Mouse (Mus musculus) ovary, postnatal 10 days (tissue): Measurements from ENCODE around the gene Oca2.

Source experiments
- DNase-seq: peaks from one replicate; pipeline ENCODE4 v3.0.0; 2022; ENCODE audit warnings: low spot score

Oca2 gene

DNA sequence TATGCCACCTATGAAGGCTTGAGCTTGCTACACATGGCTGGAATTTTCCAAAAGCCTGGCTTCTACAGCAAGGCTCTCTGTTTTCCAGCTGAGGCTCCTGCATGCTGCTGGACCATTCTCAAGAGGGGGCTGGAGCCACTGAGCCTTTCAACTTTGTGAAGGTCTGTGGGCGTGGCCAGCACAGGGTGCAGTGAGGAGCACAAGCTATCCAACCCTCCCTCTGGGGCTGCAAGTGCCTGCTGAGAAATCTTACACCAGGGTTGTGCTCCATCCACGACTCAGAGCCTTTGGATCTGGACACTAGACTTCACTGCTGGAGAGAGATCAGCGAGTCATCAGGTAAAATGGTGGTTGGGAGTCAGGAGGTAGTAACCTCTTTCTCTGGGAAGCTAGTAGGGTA lies at the start of gene Oca2:
Gene Oca2, plus strand, starts transcription at position 218 of the 400 bp plus-strand sequence.
- no peak for DNase-seq

GRCm38 (mm10) chr7:56191041-56191440 lies 48.5 kb upstream of the Oca2 start:
- DNase-seq, result no peak

DNA sequence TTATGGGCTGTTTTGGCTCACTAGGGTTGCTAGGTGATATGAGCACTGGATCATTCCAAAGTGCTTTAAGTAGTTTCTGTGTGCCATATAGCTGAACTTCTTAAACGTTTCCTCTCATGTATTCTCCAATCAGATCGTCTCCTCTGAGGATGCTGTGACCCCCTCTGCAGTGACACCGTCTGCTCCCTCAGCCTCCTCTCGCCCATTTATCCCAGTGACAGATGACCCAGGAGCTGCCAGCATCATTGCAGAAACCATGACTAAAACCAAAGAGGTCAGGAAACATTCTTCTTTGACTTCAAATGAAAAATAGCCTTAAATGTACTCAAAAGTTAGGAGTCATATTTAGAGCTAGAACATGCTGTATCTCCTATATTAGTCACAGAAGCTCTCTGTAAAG lies 47.9 kb upstream of the Oca2 start:
- no peak for DNase-seq

DNA sequence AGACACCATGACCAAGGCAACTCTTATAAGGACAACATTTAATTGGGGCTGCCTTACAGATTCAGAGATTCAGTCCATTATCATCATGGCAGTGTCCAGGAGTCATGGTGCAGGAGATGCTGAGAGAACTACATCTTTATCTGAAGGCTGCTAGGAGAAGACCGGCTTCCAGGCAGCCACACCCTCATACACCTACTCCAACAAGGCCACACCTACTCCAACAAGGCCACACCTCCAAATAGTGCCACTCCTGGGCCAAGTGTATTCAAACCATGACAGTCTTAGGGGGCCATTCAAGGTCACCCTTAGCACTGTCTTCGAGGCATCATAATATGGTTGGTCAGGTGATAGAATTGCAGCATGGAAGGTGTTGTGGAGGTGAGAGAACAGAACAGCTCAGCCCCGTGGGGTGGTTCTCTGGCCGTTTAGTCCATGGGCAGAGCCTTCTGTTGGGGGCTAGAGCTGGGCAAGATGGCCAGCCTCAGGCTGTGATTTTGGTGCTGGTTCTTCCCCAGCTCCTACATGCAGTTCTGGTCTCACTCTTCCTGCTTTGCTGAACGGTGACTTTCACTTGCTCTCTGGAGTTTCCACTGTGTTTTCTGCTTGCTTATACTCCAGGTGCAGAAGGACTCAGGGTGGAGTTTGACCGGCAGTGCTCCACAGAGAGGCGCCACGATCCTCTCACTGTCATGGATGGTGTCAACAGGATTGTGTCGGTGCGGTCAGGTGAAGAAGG lies 37.9 kb upstream of the Oca2 start:
- DNase-seq, result no peak

DNA sequence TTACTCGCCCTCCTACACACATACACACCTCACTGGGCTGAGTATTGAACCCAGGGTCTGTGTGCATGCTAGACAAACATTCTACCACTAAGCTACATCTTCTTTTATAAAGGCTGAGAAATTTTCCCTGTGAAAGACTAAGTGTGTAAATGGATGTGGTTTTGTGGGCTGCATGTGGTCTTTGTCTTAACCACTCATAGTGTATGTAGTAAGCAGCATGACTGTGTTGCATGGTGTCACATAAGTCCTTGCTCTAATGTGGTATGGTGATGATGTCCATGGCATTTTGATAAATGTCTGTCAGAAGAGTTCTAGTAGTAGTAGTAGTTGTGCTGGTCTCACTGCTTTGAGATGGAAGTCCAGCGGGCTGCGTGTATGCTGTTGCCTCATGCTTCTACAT lies 36.7 kb upstream of the Oca2 start:
- no peak for DNase-seq

DNA sequence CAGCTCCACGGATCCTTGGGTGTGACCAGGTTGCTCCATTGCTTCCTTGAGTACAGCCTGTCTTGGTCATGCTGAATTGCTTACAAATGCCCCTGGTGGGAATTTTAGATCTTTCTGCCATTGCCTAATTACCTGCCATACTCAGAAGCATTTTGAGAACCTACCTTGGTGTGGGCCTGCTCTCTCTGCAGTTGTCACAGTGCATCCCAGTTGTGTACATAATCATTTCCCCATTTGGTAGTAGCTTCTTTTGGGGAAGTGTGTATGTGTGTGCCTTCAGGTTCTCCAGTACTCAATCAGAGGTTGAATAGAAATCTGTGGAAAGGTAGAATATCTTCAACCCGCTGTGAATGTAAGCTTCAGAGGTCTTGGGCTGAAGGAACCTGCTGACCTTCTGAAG lies 36.3 kb upstream of the Oca2 start:
- DNase-seq, result no peak

- no peak for DNase-seq
Measured at GRCm38 (mm10) chr7:56204877-56205276, 34.7 kb upstream of the Oca2 start.

DNA sequence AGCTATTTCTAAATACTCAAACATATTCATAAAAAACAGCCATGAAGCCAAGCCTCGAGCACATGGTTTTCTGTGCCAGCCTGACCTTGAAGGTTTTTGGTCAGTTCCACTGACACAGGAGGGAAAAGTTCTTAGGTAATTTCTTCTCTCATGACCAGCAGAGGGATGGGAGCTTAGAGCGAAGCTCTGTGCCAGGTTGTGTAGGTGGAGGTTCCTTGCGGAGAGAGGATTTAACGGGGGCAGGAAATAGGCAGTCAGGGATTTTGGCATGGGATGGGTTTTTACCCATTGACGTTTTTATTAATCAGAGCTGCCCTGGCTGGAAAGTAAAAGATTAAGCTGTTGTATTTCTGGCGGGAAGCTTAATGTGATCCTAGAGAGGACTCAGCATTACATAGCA lies 18.7 kb upstream of the Oca2 start:
- DNase-seq, result no peak

- DNase-seq, result no peak
Measured at GRCm38 (mm10) chr7:56235794-56236423, 3.7 kb upstream of the Oca2 start.

DNA sequence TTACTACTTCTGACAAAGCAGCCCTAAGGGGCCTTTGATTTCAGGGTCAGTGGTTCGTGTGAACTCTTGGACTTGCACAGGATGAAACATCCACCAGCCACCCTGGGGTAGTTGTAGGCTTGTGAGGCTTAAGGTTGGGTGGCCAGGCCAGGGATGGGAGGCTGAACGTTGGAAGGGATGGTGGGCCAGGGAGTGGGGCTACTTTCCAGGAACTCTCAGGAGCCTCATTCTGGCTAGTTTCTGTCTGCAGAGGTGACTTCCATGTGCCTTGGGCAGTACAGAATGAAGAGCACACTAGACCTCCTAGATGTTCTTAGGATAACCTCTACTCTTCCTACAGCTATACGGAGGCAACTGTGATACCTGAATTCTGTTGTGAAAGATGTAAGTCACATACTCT lies 2.9 kb upstream of the Oca2 start:
- DNase-seq, result no peak

GRCm38 (mm10) chr7:56254568-56254967 lies 15.0 kb downstream of the Oca2 start:
- no peak for DNase-seq

DNA sequence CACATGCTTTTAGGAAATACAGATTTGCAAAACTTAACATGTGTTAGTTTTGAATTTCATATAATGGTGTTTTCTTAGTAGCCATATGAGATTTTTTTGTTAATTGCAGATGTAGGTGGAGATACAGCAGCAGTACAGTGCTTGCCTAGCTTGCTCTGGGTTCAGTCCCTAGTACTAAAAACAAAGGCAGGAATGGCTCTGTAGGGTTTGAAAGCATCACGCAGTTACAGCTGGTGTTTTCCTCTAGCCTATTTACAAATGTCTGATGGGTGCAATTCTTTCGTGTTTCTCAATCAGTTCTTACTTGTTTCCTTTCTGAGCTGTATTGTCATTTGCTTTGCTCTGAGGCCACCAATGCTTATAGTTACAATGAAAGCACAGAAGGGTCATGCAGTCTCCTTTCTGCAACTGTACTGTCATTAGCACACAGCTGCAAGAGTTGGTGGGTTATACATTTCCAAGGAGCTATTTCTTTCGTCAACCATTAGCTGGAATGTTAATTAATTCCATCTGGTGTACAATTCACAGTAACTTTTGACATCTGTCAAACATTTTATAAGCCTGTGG lies 18.4 kb downstream of the Oca2 start:
- DNase-seq, result no peak

DNA sequence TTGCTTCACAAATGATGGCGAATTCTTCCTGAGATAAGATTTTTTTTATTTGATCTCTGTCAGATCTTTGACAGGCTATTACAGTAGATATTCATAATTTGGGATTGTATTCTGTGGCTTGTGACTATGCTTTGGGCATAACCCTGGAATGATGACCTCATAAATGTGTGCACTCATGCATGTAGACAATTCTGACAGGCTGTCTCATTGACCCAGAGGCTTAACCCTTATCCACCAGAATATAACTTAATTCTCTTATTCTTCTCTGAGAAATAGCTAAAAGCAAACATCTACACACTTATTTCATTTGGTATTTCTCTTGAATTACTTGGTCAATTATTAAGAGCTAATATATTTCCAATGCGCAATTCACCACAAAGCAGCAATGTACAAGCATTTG lies 37.9 kb downstream of the Oca2 start:
- no peak for DNase-seq

GRCm38 (mm10) chr7:56291468-56292115 lies 52.0 kb downstream of the Oca2 start:
- peak; percentile 15 for DNase-seq

GRCm38 (mm10) chr7:56304408-56304807 lies 64.8 kb downstream of the Oca2 start:
- DNase-seq, result no peak

DNA sequence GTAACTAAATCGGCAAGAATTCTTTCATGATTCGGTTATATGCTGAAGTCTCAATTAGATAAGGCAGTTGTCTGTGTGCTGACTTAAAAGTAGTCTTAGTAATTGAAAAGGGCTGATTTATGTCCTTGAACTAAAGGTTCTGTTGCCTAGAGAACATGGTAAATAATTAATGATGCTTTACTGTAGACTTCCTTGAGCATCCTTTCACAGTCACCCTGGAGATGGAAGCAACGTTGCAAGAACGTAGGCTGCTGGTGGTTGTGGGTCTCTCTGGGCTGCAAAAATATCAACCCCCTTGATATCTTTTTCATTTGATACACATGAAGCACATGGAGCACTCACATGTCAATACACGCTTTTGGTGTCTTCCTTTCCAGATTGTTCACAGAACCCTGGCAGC lies 74.8 kb downstream of the Oca2 start:
- no peak for DNase-seq

GRCm38 (mm10) chr7:56315630-56316529 lies 76.3 kb downstream of the Oca2 start:
- DNase-seq, result no peak

DNA sequence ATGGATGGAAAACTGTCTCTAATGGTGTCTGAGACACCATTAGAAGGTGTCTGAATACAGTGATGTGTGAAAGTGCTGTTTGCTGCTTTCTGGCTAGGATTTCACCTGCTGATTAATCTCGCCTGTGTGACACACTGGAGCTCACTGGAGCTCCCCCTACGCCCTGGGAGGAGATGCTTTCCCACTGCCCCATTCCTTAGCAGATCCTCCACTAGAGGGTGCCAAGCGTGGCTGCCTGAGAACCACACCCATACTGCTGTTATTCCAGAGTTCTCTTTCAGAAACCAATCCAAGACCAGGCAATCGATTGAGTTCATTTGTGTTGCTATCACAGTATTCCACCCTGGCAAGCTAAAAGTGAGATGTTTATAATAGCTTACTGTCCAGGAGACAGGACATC lies 88.2 kb downstream of the Oca2 start:
- no peak for DNase-seq

DNA sequence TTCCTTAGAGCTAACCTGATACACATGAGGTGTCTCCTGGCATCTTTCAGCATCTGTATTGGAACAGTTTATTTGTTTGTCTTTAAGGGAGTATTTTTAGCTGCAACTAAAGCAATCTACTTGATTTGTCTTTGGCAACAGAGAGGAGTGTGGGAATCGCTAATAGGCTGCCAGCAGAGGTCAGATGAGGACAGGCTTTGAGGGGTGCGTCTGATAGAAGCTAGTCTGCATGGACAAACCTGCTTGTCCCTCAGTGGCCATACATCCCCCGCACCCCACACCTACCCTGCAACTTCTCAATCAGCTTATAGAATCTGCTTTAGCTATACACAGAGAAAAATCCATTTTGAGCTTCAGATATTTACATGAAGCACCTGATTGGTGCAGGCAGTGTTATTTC lies 109.0 kb downstream of the Oca2 start:
- no peak for DNase-seq

- DNase-seq, result no peak
Measured at GRCm38 (mm10) chr7:56356658-56357342, 117.2 kb downstream of the Oca2 start.

DNA sequence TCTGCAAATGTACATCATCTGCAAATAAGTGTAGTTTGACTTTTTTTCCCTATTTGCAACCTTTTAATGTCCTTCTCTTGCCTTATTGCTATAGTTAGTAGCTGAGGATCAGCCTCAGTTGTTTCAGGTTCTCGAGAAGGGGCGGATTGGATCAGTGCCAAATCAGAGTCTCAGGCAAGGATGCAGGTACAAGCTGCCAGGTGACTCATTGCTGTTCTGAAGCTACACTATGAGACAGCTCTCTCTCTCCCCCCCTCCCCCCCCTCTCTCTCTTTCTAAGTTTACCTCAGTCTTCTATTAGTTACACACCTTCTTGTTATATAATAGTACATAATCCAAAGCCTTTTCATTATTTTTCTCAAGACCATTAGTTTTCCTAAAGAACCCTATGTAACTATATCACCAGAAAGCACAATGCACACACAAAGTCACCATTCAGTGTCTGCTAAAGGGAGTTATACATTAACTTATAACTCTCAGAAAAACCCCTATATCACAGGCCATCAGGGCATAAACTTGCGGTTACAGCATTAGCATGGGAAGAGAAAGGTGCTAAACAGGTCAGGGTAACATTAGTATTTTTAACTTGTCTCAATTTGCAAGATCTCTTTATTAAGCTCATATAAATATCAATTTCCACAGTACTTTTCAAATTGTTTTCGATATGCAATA lies 142.3 kb downstream of the Oca2 start:
- no peak for DNase-seq
